Mouse (Mus musculus) midbrain, embryonic 11.5 days (tissue): ENCODE data around the gene Pi16. TPM values are rescaled to one million over a fixed set of nuclear protein-coding genes. Genes with fewer than 3 reads are reported as not detected.

Experiments used
- ATAC-seq: fragments of 200-750 bp; cut with Nextera tagmentation; 2 replicates; pipeline ENCODE4 v1.8.0; 2017; ENCODE audit warnings: moderate TSS enrichment, moderate library complexity; ENCODE audit not compliant: low FRiP score
- DNase-seq: peaks from one replicate; pipeline ENCODE4 v3.0.0; 2015; ENCODE audit warnings: low spot score; ENCODE audit errors: missing footprints
- H3K27ac ChIP-seq: fragments of 300-500 bp; sonication (generic); 2 replicates; pipeline ENCODE4 v1.5.1; 2014; ENCODE audit warnings: low read depth, low read length
- H3K27me3 ChIP-seq: fragments of 300-500 bp; sonication (generic); 2 replicates; pipeline ENCODE4 v1.6.1; 2014; ENCODE audit warnings: mild to moderate bottlenecking, low read length, moderate library complexity, mixed read lengths; ENCODE audit not compliant: control insufficient read depth, insufficient read depth
- H3K36me3 ChIP-seq: fragments of 300-500 bp; sonication (generic); 2 replicates; pipeline ENCODE4 v1.6.1; 2014; ENCODE audit warnings: mild to moderate bottlenecking, low read length, moderate library complexity, mixed read lengths; ENCODE audit not compliant: control insufficient read depth, insufficient read depth
- H3K4me1 ChIP-seq: fragments of 300-500 bp; sonication (generic); 2 replicates; pipeline ENCODE4 v1.6.1; 2014; ENCODE audit warnings: low read length; ENCODE audit not compliant: control insufficient read depth, insufficient read depth
- H3K4me2 ChIP-seq: fragments of 300-500 bp; sonication (generic); 2 replicates; pipeline ENCODE4 v1.6.1; 2014; ENCODE audit warnings: mild to moderate bottlenecking, moderate library complexity
- H3K4me3 ChIP-seq: fragments of 300-500 bp; sonication (generic); 2 replicates; pipeline ENCODE4 v1.5.1; 2014; ENCODE audit warnings: low read depth, low read length
- H3K9ac ChIP-seq: fragments of 300-500 bp; sonication (generic); 2 replicates; pipeline ENCODE4 v1.6.1; 2014; ENCODE audit warnings: low read length
- H3K9me3 ChIP-seq: fragments of 300-500 bp; sonication (generic); 2 replicates; pipeline ENCODE4 v1.6.1; 2016; ENCODE audit warnings: low read length; ENCODE audit not compliant: control insufficient read depth
- WGBS: fragments of 180-500 bp; shearing (Covaris S2); extraction: QIAGEN DNeasy Blood & Tissue Kit; methylation state at CpG from one replicate; pipeline ENCODE4 v1.1.7; 2014; 5-methylcytosine and 5-hydroxymethylcytosine counted together
- polyA plus RNA-seq: library from polyadenylated mRNA; unstranded; fragments of >200 nt; fragmentation: Nextera tagmentation; extraction: Ambion mirVana; gene quantifications from 2 replicates; pipeline ENCODE4 v1.2.1, GENCODE M21; 2014

Gene Pi16
- polyA plus RNA-seq, 1 experiment from 2014 or later: 0.56 TPM

- 11% methylated on average over 18 of the region's 18 CpGs for WGBS
- H3K4me1 ChIP-seq: peaks cover 24% of the 10 kb centered on the region
- peak overlapping the region; percentile 24; the same call in 1 of the 2 replicates for H3K4me2 ChIP-seq
- no peak overlapping the region for H3K9ac ChIP-seq
- no peak for DNase-seq
- H3K27me3 ChIP-seq: peaks cover 29% of the 10 kb centered on the region
- H3K36me3 ChIP-seq: no peaks in the 10 kb centered on the region
- H3K4me3 ChIP-seq: no peak overlapping the region
- H3K9me3 ChIP-seq: no peaks in the 10 kb centered on the region
- no peak for ATAC-seq
- H3K27ac ChIP-seq: no peak overlapping the region
Observed at GRCm38 (mm10) chr17:29322603-29322962, 5.1 kb downstream of the Pi16 start.

- Histone ChIP-seq H3K27ac (no peak overlapping the region), H3K27me3 (peaks cover 29% of the 10 kb centered on the region), H3K4me3 (no peak overlapping the region), H3K36me3 (no peaks in the 10 kb centered on the region), H3K4me2 (no peak overlapping the region), H3K9me3 (no peaks in the 10 kb centered on the region), H3K4me1 (peaks cover 24% of the 10 kb centered on the region), H3K9ac (no peak overlapping the region)
- ATAC-seq: no peak
- WGBS: 92% methylated on average over 3 of the region's 3 CpGs
- DNase-seq: no peak
Observed at GRCm38 (mm10) chr17:29323625-29324024, 6.1 kb downstream of the Pi16 start.

- peak overlapping the region; percentile 66 for H3K9ac ChIP-seq
- H3K27ac ChIP-seq: 0 out of 2 replicates have a peak overlapping the region, but pooled peaks have one; percentile 66
- 42% methylated on average over 13 of the region's 13 CpGs for WGBS
- H3K4me3 ChIP-seq: peak overlapping the region; percentile 29; the same call in 1 of the 2 replicates
- peak overlapping the region; percentile 61; the same call in 1 of the 2 replicates for H3K4me2 ChIP-seq
- peaks cover 24% of the 10 kb centered on the region for H3K4me1 ChIP-seq
- no peaks in the 10 kb centered on the region for H3K36me3 ChIP-seq
- no peak for ATAC-seq
- peaks cover 26% of the 10 kb centered on the region for H3K27me3 ChIP-seq
- DNase-seq: peak; percentile 92
- H3K9me3 ChIP-seq: no peaks in the 10 kb centered on the region
Observed at GRCm38 (mm10) chr17:29325831-29326230, 8.4 kb downstream of the Pi16 start.

GRCm38 (mm10) chr17:29326531-29327529 is 9.3 kb downstream of the Pi16 start:
- Histone ChIP-seq H3K9me3 (no peaks in the 10 kb centered on the region), H3K9ac (peak overlapping the region; percentile 66), H3K27me3 (peaks cover 17% of the 10 kb centered on the region), H3K4me3 (peak overlapping the region; percentile 29), H3K4me1 (peaks cover 31% of the 10 kb centered on the region), H3K4me2 (peak overlapping the region; percentile 61), H3K36me3 (0 out of 2 replicates have a peak, but pooled peaks cover 3% of the 10 kb centered on the region), H3K27ac (peak overlapping the region; percentile 66)
- DNase-seq: peak; percentile 96
- ATAC-seq: peak; percentile 75
- 6% methylated on average over 52 of the region's 52 CpGs for WGBS

- Histone ChIP-seq H3K9ac (peak overlapping the region; percentile 66; the same call in 1 of the 2 replicates), H3K4me3 (no peak overlapping the region), H3K27me3 (peaks cover 8% of the 10 kb centered on the region), H3K27ac (no peak overlapping the region), H3K4me1 (peaks cover 27% of the 10 kb centered on the region), H3K36me3 (peaks cover 7% of the 10 kb centered on the region), H3K9me3 (no peaks in the 10 kb centered on the region), H3K4me2 (no peak overlapping the region; the same call in 1 of the 2 replicates)
- DNase-seq (no peak), ATAC-seq (no peak)
- WGBS: 86% methylated on average over 9 of the region's 9 CpGs
Observed at GRCm38 (mm10) chr17:29327691-29328090, 10.2 kb downstream of the Pi16 start.

- ATAC-seq: no peak
- Histone ChIP-seq H3K36me3 (peaks cover 20% of the 10 kb centered on the region), H3K9me3 (no peaks in the 10 kb centered on the region), H3K4me2 (no peak overlapping the region), H3K27me3 (peaks cover 3% of the 10 kb centered on the region; the same call in 1 of the 2 replicates), H3K27ac (no peak overlapping the region), H3K4me1 (peaks cover 27% of the 10 kb centered on the region), H3K4me3 (no peak overlapping the region), H3K9ac (no peak overlapping the region)
- WGBS: 84% methylated on average over 3 of the region's 3 CpGs
- DNase-seq: no peak
Observed at GRCm38 (mm10) chr17:29330221-29330620, 12.7 kb downstream of the Pi16 start.

GRCm38 (mm10) chr17:29330671-29331410 is 13.4 kb downstream of the Pi16 start:
- 22% methylated on average over 5 of the region's 5 CpGs for WGBS
- Histone ChIP-seq H3K4me1 (peaks cover 24% of the 10 kb centered on the region), H3K4me3 (no peak overlapping the region), H3K36me3 (peaks cover 22% of the 10 kb centered on the region), H3K27me3 (peaks cover 2% of the 10 kb centered on the region; the same call in 1 of the 2 replicates), H3K9me3 (no peaks in the 10 kb centered on the region), H3K27ac (peak overlapping the region; percentile 7; the same call in 1 of the 2 replicates), H3K4me2 (no peak overlapping the region), H3K9ac (no peak overlapping the region)
- ATAC-seq (no peak), DNase-seq (no peak)

- 80% methylated on average over 4 of the region's 4 CpGs for whole genome bisulfite sequencing
- no peaks in the 10 kb centered on the region for H3K9me3 ChIP-seq
- DNase-seq: no peak
- no peak overlapping the region for H3K4me2 ChIP-seq
- no peaks in the 10 kb centered on the region for H3K27me3 ChIP-seq
- H3K4me1 ChIP-seq: peaks cover 11% of the 10 kb centered on the region
- H3K9ac ChIP-seq: no peak overlapping the region
- no peak for ATAC-seq
- H3K27ac ChIP-seq: no peak overlapping the region
- H3K36me3 ChIP-seq: peaks cover 28% of the 10 kb centered on the region
- no peak overlapping the region for H3K4me3 ChIP-seq
Observed at GRCm38 (mm10) chr17:29332186-29332685, 14.8 kb downstream of the Pi16 start.
